Mouse (Mus musculus) neural tube, embryonic 15.5 days (tissue): Measurements from ENCODE around the gene Zdhhc23. TPM values are rescaled to one million over a fixed set of nuclear protein-coding genes. Genes with fewer than 3 reads are reported as not detected.

Source experiments
- ATAC-seq: fragments of 200-750 bp; cut with Nextera tagmentation; 2 replicates; pipeline ENCODE4 v1.8.0; 2017; ENCODE audit warnings: mild to moderate bottlenecking, moderate TSS enrichment, moderate library complexity; ENCODE audit not compliant: low FRiP score
- H3K27ac ChIP-seq: fragments of 300-500 bp; sonication (generic); replicated peaks from 2 replicates; pipeline ENCODE4 v1.5.1; 2015; ENCODE audit warnings: mild to moderate bottlenecking, inconsistent platforms
- H3K27me3 ChIP-seq: fragments of 300-500 bp; sonication (generic); replicated peaks from 2 replicates; pipeline ENCODE4 v1.6.1; 2015; ENCODE audit warnings: inconsistent platforms
- H3K36me3 ChIP-seq: fragments of 300-500 bp; sonication (generic); 2 replicates; pipeline ENCODE4 v1.6.1; 2015; ENCODE audit warnings: inconsistent platforms
- H3K4me1 ChIP-seq: fragments of 300-500 bp; sonication (generic); 2 replicates; pipeline ENCODE4 v1.6.1; 2015; ENCODE audit warnings: inconsistent platforms
- H3K4me2 ChIP-seq: fragments of 300-500 bp; sonication (generic); 2 replicates; pipeline ENCODE4 v1.6.1; 2015; ENCODE audit warnings: inconsistent platforms, mild to moderate bottlenecking, moderate library complexity
- H3K4me3 ChIP-seq: fragments of 300-500 bp; sonication (generic); replicated peaks from 2 replicates; pipeline ENCODE4 v1.5.1; 2015; ENCODE audit warnings: mild to moderate bottlenecking, inconsistent platforms
- H3K9ac ChIP-seq: fragments of 300-500 bp; sonication (generic); replicated peaks from 2 replicates; pipeline ENCODE4 v1.6.1; 2015; ENCODE audit warnings: mild to moderate bottlenecking, inconsistent platforms
- H3K9me3 ChIP-seq: fragments of 300-500 bp; sonication (generic); replicated peaks from 2 replicates; pipeline ENCODE4 v1.6.1; 2016; ENCODE audit warnings: inconsistent platforms
- WGBS: fragments of 180-500 bp; shearing (Covaris S2); methylation state at CpG from one replicate; pipeline ENCODE4 v1.1.7; 2015; ENCODE audit warnings: mixed read lengths; 5-methylcytosine and 5-hydroxymethylcytosine counted together
- polyA plus RNA-seq: library from polyadenylated mRNA; unstranded; fragments of >200 nt; fragmentation: Nextera tagmentation; extraction: Ambion mirVana; gene quantifications from 2 replicates; pipeline ENCODE4 v1.2.1, GENCODE M21; 2015

Gene Zdhhc23
- polyA plus RNA-seq, 1 experiment from 2014 or later: 3.4 TPM

- H3K9me3 ChIP-seq: no peaks in the 10 kb centered on the region
- no peak overlapping the region for H3K9ac ChIP-seq
- H3K36me3 ChIP-seq: no peaks in the 10 kb centered on the region
- H3K27ac ChIP-seq: no peak overlapping the region
- no peaks in the 10 kb centered on the region for H3K27me3 ChIP-seq
- H3K4me3 ChIP-seq: no peak overlapping the region
- H3K4me1 ChIP-seq: no peaks in the 10 kb centered on the region
- H3K4me2 ChIP-seq: no peak overlapping the region
- no peak for ATAC-seq
- 87% methylated on average over 5 of the region's 5 CpGs for WGBS
Observed at GRCm38 (mm10) chr16:43999541-43999940, 19.9 kb upstream of the Zdhhc23 start.

- no peak overlapping the region for H3K27ac ChIP-seq
- H3K9ac ChIP-seq: no peak overlapping the region
- WGBS: 79% methylated on average over 8 of the region's 8 CpGs
- ATAC-seq: no peak
- no peak overlapping the region for H3K4me2 ChIP-seq
- no peaks in the 10 kb centered on the region for H3K36me3 ChIP-seq
- H3K4me1 ChIP-seq: no peaks in the 10 kb centered on the region
- no peaks in the 10 kb centered on the region for H3K9me3 ChIP-seq
- H3K4me3 ChIP-seq: no peak overlapping the region
- no peaks in the 10 kb centered on the region for H3K27me3 ChIP-seq
Observed at GRCm38 (mm10) chr16:43999111-43999510, 19.5 kb upstream of the Zdhhc23 start.

- Histone ChIP-seq H3K27me3 (no peaks in the 10 kb centered on the region), H3K9me3 (no peaks in the 10 kb centered on the region), H3K4me3 (no peak overlapping the region), H3K9ac (no peak overlapping the region), H3K27ac (no peak overlapping the region), H3K36me3 (no peaks in the 10 kb centered on the region), H3K4me2 (no peak overlapping the region), H3K4me1 (no peaks in the 10 kb centered on the region)
- no peak for ATAC-seq
- 86% methylated on average over 3 of the region's 3 CpGs for WGBS
Observed at GRCm38 (mm10) chr16:43994623-43995022, 15.0 kb upstream of the Zdhhc23 start.

- Histone ChIP-seq H3K9ac (no peak overlapping the region), H3K36me3 (no peaks in the 10 kb centered on the region), H3K27ac (no peak overlapping the region), H3K27me3 (no peaks in the 10 kb centered on the region), H3K9me3 (no peaks in the 10 kb centered on the region), H3K4me3 (no peak overlapping the region), H3K4me1 (no peaks in the 10 kb centered on the region), H3K4me2 (no peak overlapping the region)
- ATAC-seq: no peak
- 95% methylated on average over 4 of the region's 4 CpGs for WGBS
Observed at GRCm38 (mm10) chr16:43986299-43986698, 6.7 kb upstream of the Zdhhc23 start.

GRCm38 (mm10) chr16:43980110-43980609, 569 bp upstream of the Zdhhc23 start:
- Histone ChIP-seq H3K27me3 (peaks cover 3% of the 10 kb centered on the region; the same call in 1 of the 2 replicates), H3K9ac (peak overlapping the region; percentile 63), H3K9me3 (no peaks in the 10 kb centered on the region), H3K4me2 (peak overlapping the region; percentile 99), H3K4me1 (peaks cover 9% of the 10 kb centered on the region; the same call in 1 of the 2 replicates), H3K27ac (no peak overlapping the region), H3K36me3 (no peaks in the 10 kb centered on the region), H3K4me3 (peak overlapping the region; percentile 75)
- no peak for ATAC-seq
- 28% methylated on average over 9 of the region's 9 CpGs for WGBS

GRCm38 (mm10) chr16:43979010-43979327, 622 bp downstream of the Zdhhc23 start:
- no peaks in the 10 kb centered on the region for H3K36me3 ChIP-seq
- H3K27ac ChIP-seq: no peak overlapping the region
- ATAC-seq: no peak; the same call in 1 of the 2 replicates
- peak overlapping the region; percentile 63 for H3K9ac ChIP-seq
- H3K4me1 ChIP-seq: peaks cover 9% of the 10 kb centered on the region; the same call in 1 of the 2 replicates
- WGBS: 15% methylated on average over 7 of the region's 7 CpGs
- H3K27me3 ChIP-seq: peaks cover 3% of the 10 kb centered on the region; the same call in 1 of the 2 replicates
- H3K4me3 ChIP-seq: peak overlapping the region; percentile 75
- no peaks in the 10 kb centered on the region for H3K9me3 ChIP-seq
- H3K4me2 ChIP-seq: peak overlapping the region; percentile 99

- no peak overlapping the region for H3K27ac ChIP-seq
- peaks cover under 1% of the 10 kb centered on the region; the same call in 1 of the 2 replicates for H3K4me1 ChIP-seq
- H3K36me3 ChIP-seq: peaks cover 4% of the 10 kb centered on the region; the same call in 1 of the 2 replicates
- H3K27me3 ChIP-seq: no peaks in the 10 kb centered on the region; the same call in 1 of the 2 replicates
- no peak overlapping the region for H3K4me3 ChIP-seq
- no peak for ATAC-seq
- no peaks in the 10 kb centered on the region for H3K9me3 ChIP-seq
- no peak overlapping the region for H3K4me2 ChIP-seq
- 90% methylated on average over 22 of the region's 22 CpGs for WGBS
- no peak overlapping the region for H3K9ac ChIP-seq
Observed at GRCm38 (mm10) chr16:43973606-43974220, 5.9 kb downstream of the Zdhhc23 start.

- no peak overlapping the region for H3K4me2 ChIP-seq
- H3K36me3 ChIP-seq: peaks cover 8% of the 10 kb centered on the region; the same call in 1 of the 2 replicates
- no peak overlapping the region for H3K9ac ChIP-seq
- H3K27me3 ChIP-seq: no peaks in the 10 kb centered on the region; the same call in 1 of the 2 replicates
- no peaks in the 10 kb centered on the region for H3K9me3 ChIP-seq
- H3K4me3 ChIP-seq: no peak overlapping the region
- no peak for ATAC-seq
- 91% methylated on average over 11 of the region's 11 CpGs for WGBS
- H3K4me1 ChIP-seq: no peaks in the 10 kb centered on the region
- H3K27ac ChIP-seq: no peak overlapping the region
Observed at GRCm38 (mm10) chr16:43973147-43973546, 6.4 kb downstream of the Zdhhc23 start.

- Histone ChIP-seq H3K9me3 (no peaks in the 10 kb centered on the region), H3K27ac (no peak overlapping the region), H3K4me3 (no peak overlapping the region), H3K9ac (no peak overlapping the region), H3K4me2 (no peak overlapping the region), H3K4me1 (no peaks in the 10 kb centered on the region), H3K27me3 (no peaks in the 10 kb centered on the region; the same call in 1 of the 2 replicates), H3K36me3 (peaks cover 8% of the 10 kb centered on the region; the same call in 1 of the 2 replicates)
- WGBS: 97% methylated on average over 2 of the region's 2 CpGs
- ATAC-seq: no peak
Observed at GRCm38 (mm10) chr16:43972391-43972790, 7.2 kb downstream of the Zdhhc23 start.

- H3K9me3 ChIP-seq: no peaks in the 10 kb centered on the region
- no peak overlapping the region for H3K4me2 ChIP-seq
- no peak overlapping the region for H3K27ac ChIP-seq
- no peak overlapping the region for H3K9ac ChIP-seq
- H3K36me3 ChIP-seq: peaks cover 8% of the 10 kb centered on the region; the same call in 1 of the 2 replicates
- 92% methylated on average over 9 of the region's 9 CpGs for WGBS
- H3K27me3 ChIP-seq: no peaks in the 10 kb centered on the region
- ATAC-seq: no peak
- H3K4me1 ChIP-seq: no peaks in the 10 kb centered on the region
- H3K4me3 ChIP-seq: no peak overlapping the region
Observed at GRCm38 (mm10) chr16:43971741-43972140, 7.8 kb downstream of the Zdhhc23 start.

GRCm38 (mm10) chr16:43971189-43971588, 8.4 kb downstream of the Zdhhc23 start:
- Histone ChIP-seq H3K4me3 (no peak overlapping the region), H3K9me3 (no peaks in the 10 kb centered on the region), H3K27ac (no peak overlapping the region), H3K9ac (no peak overlapping the region), H3K36me3 (peaks cover 8% of the 10 kb centered on the region; the same call in 1 of the 2 replicates), H3K4me1 (0 out of 2 replicates have a peak, but pooled peaks cover 3% of the 10 kb centered on the region), H3K27me3 (no peaks in the 10 kb centered on the region), H3K4me2 (no peak overlapping the region)
- ATAC-seq: no peak
- WGBS: 95% methylated on average over 11 of the region's 11 CpGs

- H3K4me2 ChIP-seq: no peak overlapping the region
- H3K9me3 ChIP-seq: no peaks in the 10 kb centered on the region
- H3K4me1 ChIP-seq: 0 out of 2 replicates have a peak, but pooled peaks cover 3% of the 10 kb centered on the region
- no peak overlapping the region for H3K27ac ChIP-seq
- WGBS: 85% methylated on average over 3 of the region's 3 CpGs
- no peak overlapping the region for H3K9ac ChIP-seq
- no peak overlapping the region for H3K4me3 ChIP-seq
- H3K27me3 ChIP-seq: no peaks in the 10 kb centered on the region
- ATAC-seq: no peak
- peaks cover 8% of the 10 kb centered on the region; the same call in 1 of the 2 replicates for H3K36me3 ChIP-seq
Observed at GRCm38 (mm10) chr16:43970426-43970825, 9.2 kb downstream of the Zdhhc23 start.
